Mouse (Mus musculus): ENCODE data around the gene Idh1.

DNA sequence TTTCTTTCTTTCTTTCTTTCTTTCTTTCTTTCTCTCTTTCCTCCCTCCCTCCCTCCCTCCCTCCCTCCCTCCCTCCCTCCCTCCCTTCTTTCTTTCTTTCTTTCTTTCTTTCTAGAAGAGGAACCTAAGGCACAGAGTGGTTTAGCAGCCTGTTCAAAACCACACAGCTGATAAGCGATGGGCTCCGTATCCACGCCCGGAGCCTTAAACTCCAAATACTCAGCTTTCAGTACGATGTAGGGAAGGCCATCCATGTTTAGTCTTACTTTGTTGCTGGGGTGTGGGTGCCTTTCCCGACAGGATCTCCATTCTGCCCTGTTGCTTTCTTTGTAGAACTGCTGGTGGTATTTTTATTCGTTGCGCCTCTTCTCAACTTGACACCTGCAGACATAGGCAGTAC is 77.1 kb downstream of the Idh1 start:
- TF ChIP-seq CTCF (IDR thresholded peaks at IDR 0.05; ENCODE audit: low read depth, low read length) (no peak), POLR2A (IDR thresholded peaks at IDR 0.05; ENCODE audit: borderline replicate concordance, low read depth, low read length) (no peak)
